Mouse (Mus musculus) T-helper 2 cell (primary cell): ENCODE measurements at regions not wholly inside any gene's neighbourhood (a gene's known extent, or its start where the extent isn't known, plus 50 kb on each side); places are given as distances from the start of the nearest gene placed in this dataset.

ENCODE experiments used
- in situ Hi-C: fragments of 300-600 bp; cut with MboI, MseI; formaldehyde crosslinking; loops from one replicate; pipeline ENCODE4 v1.15.1; 2025; ENCODE audit warnings: high pct_unique_total_duplicates

DNA sequence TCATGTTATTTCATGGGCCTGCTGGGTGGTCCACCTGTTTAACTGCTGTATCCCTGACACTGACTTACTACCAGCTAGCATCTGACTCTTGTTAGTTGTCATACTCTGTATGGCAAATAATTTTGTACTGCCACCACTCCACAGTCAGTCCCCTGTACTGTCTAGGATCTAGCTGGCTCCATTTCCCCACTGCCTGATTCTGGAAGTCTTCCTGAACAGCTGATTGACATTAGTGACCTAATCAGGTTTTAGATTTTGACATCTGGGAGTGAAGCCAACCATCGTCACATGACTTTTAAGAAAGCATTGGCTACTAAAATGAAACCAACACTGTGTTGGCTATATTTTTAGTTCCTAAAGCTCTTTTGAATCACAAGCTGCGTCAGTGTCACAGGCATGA is 711.3 kb downstream of the Bcl11a start:
- in situ Hi-C loops, result no loop called here

DNA sequence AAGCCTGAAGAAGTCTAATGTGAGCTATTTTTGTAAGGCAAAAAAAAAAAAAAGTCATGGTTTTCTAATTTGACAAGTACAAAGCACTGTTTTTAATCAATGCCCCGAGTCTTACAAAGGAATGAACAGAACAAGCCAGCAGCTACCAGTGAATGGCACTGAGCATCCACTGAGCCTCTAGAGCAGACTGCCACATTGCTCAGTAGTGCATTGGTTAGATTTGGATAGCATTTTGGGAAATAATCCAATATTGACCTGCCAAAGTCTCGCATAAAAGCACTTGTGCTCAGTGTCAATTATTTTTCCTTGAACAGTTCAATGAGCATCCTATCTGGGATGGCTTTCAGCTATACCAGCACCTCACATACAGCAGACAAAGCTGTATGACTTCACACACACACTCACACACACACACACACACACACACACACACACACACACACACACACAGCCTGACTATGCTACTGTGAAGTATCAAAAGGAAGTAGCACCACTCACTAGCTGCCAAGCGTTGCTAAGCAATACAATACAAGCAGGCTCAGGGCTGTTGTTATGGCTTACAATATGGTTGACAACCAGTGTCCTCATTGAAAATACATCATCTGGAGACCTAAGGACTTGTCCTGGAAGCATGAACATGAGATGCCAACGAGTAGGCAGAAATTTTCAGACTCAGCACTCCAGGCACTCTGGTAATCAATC is 717.8 kb downstream of the Bcl11a start:
- in situ Hi-C loops, result no loop called here

DNA sequence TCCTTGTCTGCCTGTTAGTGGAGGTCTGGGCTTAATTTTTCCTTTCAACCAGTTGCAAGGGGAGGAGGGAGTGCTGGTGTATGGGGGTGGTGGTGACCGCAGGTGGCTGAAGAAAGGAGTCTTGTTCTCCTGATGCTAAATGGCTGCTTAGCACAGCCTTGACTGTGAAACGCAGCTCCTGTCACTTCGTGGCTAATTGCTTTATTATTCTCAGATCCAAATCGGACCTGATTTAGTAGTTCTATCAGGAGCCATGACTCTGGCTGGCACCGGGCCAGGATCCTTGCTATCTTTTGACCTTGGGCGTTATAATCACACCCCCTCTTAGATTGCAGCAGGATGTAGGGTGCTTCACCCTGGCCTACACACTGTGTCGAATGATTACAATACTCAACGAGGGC is 726.8 kb downstream of the Bcl11a start:
- in situ Hi-C loops, result no loop called here

DNA sequence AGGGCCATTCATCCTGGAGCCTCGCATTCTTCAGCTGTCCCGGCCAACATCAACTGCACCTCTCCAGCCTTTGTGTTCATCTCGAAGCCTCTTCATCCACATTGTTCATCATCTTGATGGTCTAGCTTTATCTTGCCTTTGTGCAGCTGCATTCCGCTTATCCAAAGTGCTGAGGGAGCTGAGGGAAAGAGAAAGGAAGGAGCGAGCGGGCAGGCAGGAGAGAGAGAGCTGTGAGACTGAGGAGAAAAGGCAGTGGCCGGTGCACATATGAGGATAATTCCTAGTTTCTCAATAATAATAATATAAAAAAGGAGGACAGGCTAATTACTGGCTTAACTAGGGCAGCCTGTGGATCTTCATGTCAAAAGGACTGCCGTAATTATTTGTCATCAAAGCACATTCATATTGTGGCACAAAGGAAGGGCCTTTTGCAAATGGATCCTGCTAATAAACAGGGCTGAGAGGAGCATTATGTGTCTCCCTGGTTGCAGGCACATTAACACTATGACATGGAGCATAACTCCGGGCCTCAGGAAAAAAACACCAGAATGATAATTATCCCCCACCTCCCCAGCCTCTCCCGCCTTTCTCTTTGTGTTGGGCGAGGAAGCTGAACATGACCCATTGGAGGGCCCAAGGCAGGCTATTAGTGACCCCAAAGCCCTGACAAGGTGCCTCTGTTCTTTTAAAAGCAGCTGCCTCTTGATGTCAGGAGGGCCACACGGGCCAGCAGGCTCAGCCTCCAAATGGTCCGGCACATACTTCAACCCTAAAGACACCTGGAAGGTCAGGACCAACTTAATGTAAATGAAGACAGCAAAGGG is 751.9 kb downstream of the Bcl11a start:
- in situ Hi-C loops, result no loop called here

DNA sequence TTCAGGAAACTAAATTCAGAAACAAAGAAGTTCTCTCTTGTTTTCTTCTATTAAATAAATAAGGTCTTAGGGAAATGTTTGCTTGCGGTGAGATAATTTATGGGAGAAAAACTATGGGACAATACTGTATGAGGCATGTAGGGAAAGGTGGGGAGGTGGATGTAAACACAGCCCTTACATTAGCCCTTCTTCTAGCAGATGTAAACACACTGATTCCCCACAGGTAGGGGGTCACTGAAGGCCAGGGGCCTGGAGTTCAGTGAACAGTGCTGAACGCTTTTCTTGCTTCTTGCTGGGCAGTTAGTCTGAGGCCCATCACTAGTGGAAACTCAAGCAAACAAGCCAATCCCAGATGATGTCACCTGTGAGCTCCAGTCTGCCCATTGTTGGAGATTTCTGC is 752.6 kb downstream of the Bcl11a start:
- in situ Hi-C loops, result no loop called here

DNA sequence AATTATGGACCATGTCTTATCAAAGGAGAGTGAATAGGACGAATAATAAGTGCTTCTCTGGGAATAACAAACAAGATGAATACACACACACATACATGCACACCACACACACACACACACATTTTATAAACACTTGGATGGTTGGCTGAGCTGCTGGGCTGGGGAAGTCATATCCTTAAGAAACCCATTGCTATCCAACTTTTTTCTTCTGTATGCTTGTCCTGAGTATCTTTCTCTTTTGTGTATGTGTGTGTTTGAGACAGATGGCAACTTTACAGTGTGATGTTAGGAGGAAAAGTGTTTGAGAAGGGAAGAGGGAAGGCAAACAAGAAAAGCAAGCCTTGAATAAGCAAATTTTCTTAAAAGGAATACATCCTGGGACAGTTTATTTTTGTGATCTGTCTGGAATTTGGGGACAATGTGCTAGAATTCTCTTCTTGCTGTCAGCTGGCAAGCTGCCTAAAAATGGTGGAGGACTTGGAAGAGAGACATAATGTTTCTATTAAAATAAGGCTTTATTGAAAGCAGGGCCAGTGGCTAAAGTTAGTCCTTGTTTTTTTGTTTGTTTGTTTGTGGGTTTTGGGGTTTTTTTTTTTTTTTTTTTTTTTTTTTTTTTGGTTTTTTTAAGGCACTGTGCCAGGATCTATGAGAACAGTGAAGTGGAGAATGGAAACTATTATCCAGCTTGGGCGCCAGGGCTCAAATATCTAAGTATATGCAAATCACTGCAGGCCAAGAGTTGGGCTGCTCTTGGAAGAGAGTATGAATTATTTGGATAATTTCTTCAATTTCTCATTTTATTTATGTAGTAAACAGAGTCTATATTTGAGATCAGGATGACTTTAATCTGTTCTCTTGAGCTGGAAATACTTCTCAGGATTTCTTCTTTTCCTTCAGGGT is 766.2 kb downstream of the Bcl11a start:
- in situ Hi-C loops, result no loop called here

DNA sequence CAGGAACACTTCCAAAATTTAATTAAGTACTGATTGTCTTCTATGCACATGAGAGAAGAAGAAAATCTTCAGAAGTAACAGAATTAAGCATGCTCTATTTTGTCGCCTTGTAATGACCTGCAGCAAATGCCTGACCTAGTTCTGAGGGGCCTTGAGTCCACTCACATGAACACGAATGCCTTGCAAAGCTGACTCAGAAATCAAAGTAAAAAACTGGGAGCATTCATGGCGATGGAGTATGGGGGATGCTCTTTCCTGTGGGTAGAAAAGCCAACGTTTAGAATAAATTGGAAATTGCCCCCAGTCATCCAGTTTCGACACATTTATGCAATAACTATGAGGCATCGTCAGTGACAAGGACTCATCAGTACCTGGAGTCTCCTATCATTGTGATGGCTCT is 779.1 kb downstream of the Bcl11a start:
- in situ Hi-C loops, result no loop called here

DNA sequence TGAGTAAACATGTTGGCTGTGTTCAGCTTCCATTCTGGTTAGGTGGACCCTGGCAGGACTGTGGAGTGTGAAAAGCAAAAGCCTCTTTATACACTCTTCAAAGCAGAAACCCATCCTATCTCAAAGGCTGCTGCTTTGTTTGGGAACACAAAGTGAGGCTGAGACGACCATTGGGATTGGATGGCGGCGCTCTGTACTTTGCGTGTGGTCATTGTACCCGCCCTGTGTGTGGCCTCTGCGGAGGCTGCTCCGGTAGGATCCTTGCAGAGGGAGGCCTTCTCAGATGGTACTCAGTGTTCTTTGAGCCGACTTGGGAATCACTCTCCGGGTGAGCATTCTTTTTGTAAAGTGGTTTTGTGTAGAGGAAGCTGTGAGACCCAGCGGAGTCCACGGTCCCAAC is 786.8 kb downstream of the Bcl11a start:
- in situ Hi-C loops, result no loop called here

DNA sequence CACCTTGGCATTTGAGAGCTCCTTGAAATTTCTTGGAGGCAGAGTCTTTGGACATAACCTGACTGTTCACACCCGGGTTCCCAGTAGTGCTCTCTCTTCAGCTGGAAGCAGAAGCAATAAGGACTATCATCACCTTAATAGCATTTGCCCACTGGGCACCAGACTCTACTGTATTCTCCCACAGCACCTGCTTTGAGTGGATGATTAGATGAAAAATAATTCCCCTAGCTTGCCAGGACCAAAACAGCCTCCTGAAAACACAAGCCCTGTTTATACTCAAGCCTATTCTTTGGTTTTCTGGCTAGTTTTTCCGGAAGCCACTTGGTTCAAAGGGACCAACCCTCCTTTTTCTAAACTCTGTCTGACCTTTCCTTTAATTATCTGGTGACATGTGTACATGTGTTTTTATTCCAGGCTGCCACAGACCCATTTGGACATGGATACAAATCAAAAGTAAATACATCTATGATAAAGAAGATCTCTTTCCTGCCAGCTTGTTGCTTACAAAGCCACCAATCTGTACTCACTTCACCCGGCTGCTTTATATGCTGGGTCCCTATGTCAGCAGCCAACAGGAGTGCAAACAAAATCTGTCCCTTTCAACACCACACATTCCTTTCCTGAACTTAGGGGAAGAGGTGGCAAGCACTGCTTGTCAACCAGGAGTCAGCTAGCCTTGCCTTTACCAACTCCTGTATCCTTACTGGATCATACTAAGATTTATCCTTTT is 787.4 kb downstream of the Bcl11a start:
- in situ Hi-C loops, result no loop called here
